Mouse (Mus musculus): ENCODE data around the gene Vmn1r67. TPM values are rescaled to one million over a fixed set of nuclear protein-coding genes. Genes with fewer than 3 reads are reported as not detected.

The Vmn1r67 gene
- polyA plus RNA-seq, 1 experiment = not detected

GRCm38 (mm10) chr7:10495578-10495977 is 52.4 kb downstream of the Vmn1r67 start:
- no peak overlapping the region for H3ac ChIP-seq (ENCODE audit: control insufficient read depth, insufficient read length, low read depth)
- no peak overlapping the region for H3K4me3 ChIP-seq (ENCODE audit: insufficient read depth, poor library complexity, severe bottlenecking)
- H3K79me2 ChIP-seq (ENCODE audit: control insufficient read depth, insufficient read depth) = peaks cover 21% of the 10 kb centered on the region
- H3K79me3 ChIP-seq (ENCODE audit: low read depth) = peaks cover 10% of the 10 kb centered on the region
- peaks cover 17% of the 10 kb centered on the region for H3K36me3 ChIP-seq (ENCODE audit: control insufficient read depth, insufficient read depth)
- no peaks in the 10 kb centered on the region for H3K27me3 ChIP-seq (ENCODE audit: control insufficient read depth, insufficient read depth, insufficient read length)
- TF ChIP-seq CTCF (IDR thresholded peaks at IDR 0.05; ENCODE audit: control insufficient read depth, insufficient read depth, insufficient read length) = no peak
- TF ChIP-seq MYOG (IDR thresholded peaks at IDR 0.05; ENCODE audit: control insufficient read depth, extremely low read depth, insufficient read length) = no peak
- TF ChIP-seq MYOD1 (IDR thresholded peaks at IDR 0.05; ENCODE audit: control insufficient read depth, insufficient read length, low read depth) = no peak
- no peak for TF ChIP-seq USF1 (IDR thresholded peaks at IDR 0.05; ENCODE audit: low read depth)
- no peak for TF ChIP-seq FOSL1 (IDR thresholded peaks at IDR 0.05; ENCODE audit: insufficient read depth, low read length, poor library complexity, severe bottlenecking)
- TF ChIP-seq MAX (IDR thresholded peaks at IDR 0.05) = no peak
- no peak for TF ChIP-seq CEBPB (IDR thresholded peaks at IDR 0.05; ENCODE audit: low read depth)

Other genes with a start within 250 kb of the Vmn1r67 start
- gene Vmn1r66, start 165.3 kb upstream of the Vmn1r67 start, polyA plus RNA-seq (2012; fragmentation: generic; extraction: Trizol) = not detected
- gene Zik1, start 52.1 kb downstream of the Vmn1r67 start, polyA plus RNA-seq (2012; fragmentation: generic; extraction: Trizol) = 2.0 TPM
- gene Vmn1r68, start 115.2 kb downstream of the Vmn1r67 start, polyA plus RNA-seq (2012; fragmentation: generic; extraction: Trizol) = not detected
- not detected for gene Vmn1r69, start 170.3 kb downstream of the Vmn1r67 start, polyA plus RNA-seq (2012; fragmentation: generic; extraction: Trizol)
- not detected for gene Vmn1r70, start 188.2 kb downstream of the Vmn1r67 start, polyA plus RNA-seq (2012; fragmentation: generic; extraction: Trizol)
- not detected for gene Nlrp4b, start 244.5 kb downstream of the Vmn1r67 start, polyA plus RNA-seq (2012; fragmentation: generic; extraction: Trizol)